Mouse (Mus musculus): ENCODE data around the gene Prune1.

- TF ChIP-seq CTCF (IDR thresholded peaks at IDR 0.05; ENCODE audit: control insufficient read depth, insufficient read depth, insufficient replicate concordance, low read depth, low read length), result peak; percentile 47; the same call in 1 of the 2 replicates
- TF ChIP-seq POLR2A (IDR thresholded peaks at IDR 0.05; ENCODE audit: control insufficient read depth, low read depth, low read length), result no peak
Measured at GRCm38 (mm10) chr3:95263089-95263739, 18.7 kb downstream of the Prune1 start.

All from testis, adult 2 months (tissue).